Mouse (Mus musculus): ENCODE data around the gene Lonp2. TPM values are rescaled to one million over a fixed set of nuclear protein-coding genes. Genes with fewer than 3 reads are reported as not detected.

The Lonp2 gene
- polyA plus RNA-seq, 1 experiment, result 31.4 TPM

- Histone ChIP-seq H3ac (ENCODE audit: control insufficient read depth, insufficient read length) (no peak overlapping the region), H3K4me2 (ENCODE audit: low read depth) (no peak overlapping the region), H3K79me2 (ENCODE audit: control insufficient read depth, insufficient read depth) (no peaks in the 10 kb centered on the region), H3K4me3 (no peak overlapping the region), H3K27me3 (ENCODE audit: control insufficient read depth, insufficient read depth, insufficient read length) (no peaks in the 10 kb centered on the region), H3K36me3 (ENCODE audit: control insufficient read depth, insufficient read depth) (peaks cover 16% of the 10 kb centered on the region)
- TF ChIP-seq USF1 (IDR thresholded peaks at IDR 0.05; ENCODE audit: low read depth) (no peak), SRF (IDR thresholded peaks at IDR 0.05; ENCODE audit: control insufficient read depth, insufficient read length, low read depth) (no peak), TCF3 (IDR thresholded peaks at IDR 0.05; ENCODE audit: insufficient read length, low read depth) (no peak), MAX (IDR thresholded peaks at IDR 0.05; ENCODE audit: low read depth) (no peak), E2F4 (IDR thresholded peaks at IDR 0.05; ENCODE audit: insufficient read depth) (no peak), MYOG (IDR thresholded peaks at IDR 0.05; ENCODE audit: control insufficient read depth in 1 of 3, insufficient read depth in 1 of 3, insufficient read length in 2 of 3, low read depth in 2 of 3) (no peak), POLR2A (IDR thresholded peaks at IDR 0.05; ENCODE audit: insufficient read length, low read depth) (no peak), CEBPB (IDR thresholded peaks at IDR 0.05; ENCODE audit: insufficient read depth, poor library complexity, severe bottlenecking) (no peak), POLR2AphosphoS2 (IDR thresholded peaks at IDR 0.05; ENCODE audit: insufficient read length, low read depth) (no peak), REST (IDR thresholded peaks at IDR 0.05; ENCODE audit: insufficient read depth, insufficient read length) (no peak)
Observed at GRCm38 (mm10) chr8:86705317-86705716, 81.5 kb downstream of the Lonp2 start.

GRCm38 (mm10) chr8:86706756-86707155 is 82.9 kb downstream of the Lonp2 start:
- H3K79me2 ChIP-seq (ENCODE audit: control insufficient read depth, insufficient read depth), result no peaks in the 10 kb centered on the region
- H3ac ChIP-seq (ENCODE audit: control insufficient read depth, insufficient read length), result no peak overlapping the region
- no peak overlapping the region for H3K4me3 ChIP-seq
- H3K36me3 ChIP-seq (ENCODE audit: control insufficient read depth, insufficient read depth), result peaks cover 11% of the 10 kb centered on the region
- no peak overlapping the region for H3K4me2 ChIP-seq (ENCODE audit: low read depth)
- TF ChIP-seq SRF (IDR thresholded peaks at IDR 0.05; ENCODE audit: control insufficient read depth, insufficient read length, low read depth), result no peak
- TF ChIP-seq POLR2AphosphoS2 (IDR thresholded peaks at IDR 0.05; ENCODE audit: insufficient read length, low read depth), result no peak
- no peaks in the 10 kb centered on the region for H3K27me3 ChIP-seq (ENCODE audit: control insufficient read depth, insufficient read depth, insufficient read length)

GRCm38 (mm10) chr8:86707873-86708272 is 84.0 kb downstream of the Lonp2 start:
- TF ChIP-seq SRF (IDR thresholded peaks at IDR 0.05; ENCODE audit: control insufficient read depth, insufficient read length, low read depth) (no peak), MAX (IDR thresholded peaks at IDR 0.05; ENCODE audit: low read depth) (no peak), TCF12 (IDR thresholded peaks at IDR 0.05; ENCODE audit: insufficient read depth, poor library complexity, severe bottlenecking) (no peak)
- no peak overlapping the region for H3ac ChIP-seq (ENCODE audit: control insufficient read depth, insufficient read length)
- no peaks in the 10 kb centered on the region for H3K27me3 ChIP-seq (ENCODE audit: control insufficient read depth, insufficient read depth, insufficient read length)
- no peaks in the 10 kb centered on the region for H3K79me2 ChIP-seq (ENCODE audit: control insufficient read depth, insufficient read depth)
- H3K4me2 ChIP-seq (ENCODE audit: low read depth), result no peak overlapping the region
- H3K36me3 ChIP-seq (ENCODE audit: control insufficient read depth, insufficient read depth), result peaks cover 12% of the 10 kb centered on the region
- H3K4me3 ChIP-seq, result no peak overlapping the region

DNA sequence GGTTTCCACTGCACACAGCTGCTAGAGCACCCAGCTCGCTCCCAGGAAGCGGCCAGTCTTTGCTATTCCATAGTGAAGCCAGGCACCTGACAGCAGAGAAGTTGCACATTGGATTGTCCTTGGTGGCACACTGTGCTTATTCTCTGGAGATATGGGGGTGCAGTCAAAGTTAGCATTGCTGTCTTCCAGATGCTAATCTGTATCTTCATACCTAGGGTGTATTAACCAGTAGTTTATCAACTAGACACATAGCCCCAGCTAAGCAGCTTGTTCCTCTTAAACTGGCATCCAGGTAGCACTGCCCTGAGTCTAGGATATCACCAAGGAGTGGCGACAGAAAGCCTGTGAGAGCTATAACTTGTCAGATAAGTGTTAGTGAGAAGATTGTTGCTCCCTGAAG is 88.8 kb downstream of the Lonp2 start:
- no peak overlapping the region for H3K4me2 ChIP-seq (ENCODE audit: low read depth)
- no peak overlapping the region for H3ac ChIP-seq (ENCODE audit: control insufficient read depth, insufficient read length)
- no peak for TF ChIP-seq POLR2A (IDR thresholded peaks at IDR 0.05; ENCODE audit: insufficient read length, low read depth)
- TF ChIP-seq POLR2AphosphoS2 (IDR thresholded peaks at IDR 0.05; ENCODE audit: insufficient read length, low read depth), result peak; percentile 15
- no peak for TF ChIP-seq E2F4 (IDR thresholded peaks at IDR 0.05; ENCODE audit: insufficient read depth)
- no peaks in the 10 kb centered on the region for H3K27me3 ChIP-seq (ENCODE audit: control insufficient read depth, insufficient read depth, insufficient read length)
- H3K79me2 ChIP-seq (ENCODE audit: control insufficient read depth, insufficient read depth), result no peaks in the 10 kb centered on the region
- H3K36me3 ChIP-seq (ENCODE audit: control insufficient read depth, insufficient read depth), result peaks cover 17% of the 10 kb centered on the region
- H3K4me3 ChIP-seq, result no peak overlapping the region

GRCm38 (mm10) chr8:86713407-86714188 is 89.8 kb downstream of the Lonp2 start:
- Histone ChIP-seq H3K4me2 (ENCODE audit: low read depth) (no peak overlapping the region), H3K27me3 (ENCODE audit: control insufficient read depth, insufficient read depth, insufficient read length) (no peaks in the 10 kb centered on the region), H3K36me3 (ENCODE audit: control insufficient read depth, insufficient read depth) (peaks cover 20% of the 10 kb centered on the region), H3K79me2 (ENCODE audit: control insufficient read depth, insufficient read depth) (no peaks in the 10 kb centered on the region), H3ac (ENCODE audit: control insufficient read depth, insufficient read length) (no peak overlapping the region), H3K4me3 (no peak overlapping the region)
- TF ChIP-seq POLR2AphosphoS2 (IDR thresholded peaks at IDR 0.05; ENCODE audit: insufficient read length, low read depth), result peak; percentile 56
- no peak for TF ChIP-seq TCF12 (IDR thresholded peaks at IDR 0.05; ENCODE audit: insufficient read depth, poor library complexity, severe bottlenecking)

- TF ChIP-seq MYOG (IDR thresholded peaks at IDR 0.05; ENCODE audit: control insufficient read depth in 1 of 3, insufficient read depth in 1 of 3, insufficient read length in 2 of 3, low read depth in 2 of 3) (no peak), MAX (IDR thresholded peaks at IDR 0.05; ENCODE audit: low read depth) (no peak), USF1 (IDR thresholded peaks at IDR 0.05; ENCODE audit: low read depth) (no peak), SRF (IDR thresholded peaks at IDR 0.05; ENCODE audit: control insufficient read depth, insufficient read length, low read depth) (no peak), TCF3 (IDR thresholded peaks at IDR 0.05; ENCODE audit: insufficient read length, low read depth) (no peak), POLR2AphosphoS2 (IDR thresholded peaks at IDR 0.05; ENCODE audit: insufficient read length, low read depth) (no peak), POLR2A (IDR thresholded peaks at IDR 0.05; ENCODE audit: insufficient read length, low read depth) (no peak), MYOD1 (IDR thresholded peaks at IDR 0.05; ENCODE audit: control insufficient read depth in 1 of 3, insufficient read length in 2 of 3, low read depth in 2 of 3) (no peak), E2F4 (IDR thresholded peaks at IDR 0.05; ENCODE audit: insufficient read depth) (no peak), CEBPB (IDR thresholded peaks at IDR 0.05; ENCODE audit: insufficient read depth, poor library complexity, severe bottlenecking) (no peak), TCF12 (IDR thresholded peaks at IDR 0.05; ENCODE audit: insufficient read depth, poor library complexity, severe bottlenecking) (no peak), REST (IDR thresholded peaks at IDR 0.05; ENCODE audit: insufficient read depth, insufficient read length) (no peak)
- Histone ChIP-seq H3K4me2 (ENCODE audit: low read depth) (no peak overlapping the region), H3K36me3 (ENCODE audit: control insufficient read depth, insufficient read depth) (peaks cover 19% of the 10 kb centered on the region)
Observed at GRCm38 (mm10) chr8:86718332-86718994, 94.6 kb downstream of the Lonp2 start.

More at GRCm38 (mm10) chr8:86718332-86718994, 94.6 kb downstream of the Lonp2 start:
- peaks cover 8% of the 10 kb centered on the region for H3K79me2 ChIP-seq (ENCODE audit: control insufficient read depth, insufficient read depth)
- no peak overlapping the region for H3K4me3 ChIP-seq
- H3K27me3 ChIP-seq (ENCODE audit: control insufficient read depth, insufficient read depth, insufficient read length), result no peaks in the 10 kb centered on the region
- H3ac ChIP-seq (ENCODE audit: control insufficient read depth, insufficient read length), result no peak overlapping the region
